Mouse (Mus musculus): ENCODE results near the gene Lnx1.

DNA sequence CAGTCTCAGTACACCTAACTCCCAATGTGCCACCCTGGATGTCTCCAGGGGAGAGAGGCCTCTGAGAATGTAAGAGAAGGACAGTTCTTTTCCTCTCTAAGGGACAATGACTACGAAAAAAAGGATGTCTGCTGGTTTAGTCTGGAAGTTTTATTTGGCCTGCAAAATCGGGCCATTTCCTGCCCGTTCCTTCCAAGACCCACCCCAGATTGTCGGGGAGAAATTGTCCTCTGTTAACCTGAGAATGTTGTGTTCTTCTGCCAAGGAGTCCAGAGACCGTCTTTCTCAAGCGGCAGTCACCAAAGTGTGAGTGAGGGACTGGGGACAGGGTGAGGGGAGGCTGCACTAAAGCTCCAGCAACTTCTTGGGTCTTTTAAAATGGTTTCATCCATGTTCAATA lies 32.8 kb downstream of the Lnx1 start:
- TF ChIP-seq EP300 (IDR thresholded peaks at IDR 0.05; ENCODE audit: low read depth): no peak
- TF ChIP-seq CTCF (IDR thresholded peaks at IDR 0.05; ENCODE audit: low read depth): no peak
